Mouse (Mus musculus) liver, adult 2 months (tissue): ENCODE measurements around the gene Fbp1.

ENCODE experiments used
- CTCF ChIP-seq: fragments of 200-500 bp; IDR thresholded peaks from 2 replicates; pipeline ENCODE4 v1.5.1; 2011; ENCODE audit warnings: low read depth, low read length, control low read depth
- POLR2A ChIP-seq: fragments of 200-500 bp; IDR thresholded peaks from 2 replicates; pipeline ENCODE4 v1.6.1; 2011; ENCODE audit warnings: low read length, control low read depth; ENCODE audit not compliant: insufficient read depth; ENCODE audit errors: extremely low read depth

DNA sequence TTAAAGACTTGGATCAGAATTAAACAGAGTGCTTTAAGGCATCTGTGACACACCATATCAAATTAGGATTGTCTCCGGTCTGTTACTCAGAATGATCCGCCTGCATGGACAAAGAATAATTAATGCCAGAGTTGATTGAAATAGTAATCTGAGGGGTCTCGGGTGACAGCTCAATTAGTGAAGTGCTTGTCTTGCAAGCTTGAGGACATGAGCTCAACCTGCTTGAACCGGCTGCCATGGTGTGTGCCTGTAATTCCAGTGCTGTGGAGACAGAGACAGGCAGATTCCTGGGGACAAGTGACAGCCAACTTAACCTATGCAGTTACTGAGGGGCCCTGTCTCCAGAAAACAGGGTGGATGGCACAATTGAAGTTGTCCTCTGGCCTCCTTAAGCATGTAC, 44.4 kb upstream of the Fbp1 start:
- TF ChIP-seq CTCF (no peak), POLR2A (no peak)
